Mouse (Mus musculus): Measurements from ENCODE around the gene Cldn7.
"Not testable (repeated sequence)": the region's sequence is repeated elsewhere in the genome, so short reads cannot be mapped to it uniquely, and the experiment has no call there.

The Cldn7 gene

GRCm38 (mm10) chr11:70016177-70016576 lies 51.6 kb downstream of the Cldn7 start:
- DNase-seq = not testable (repeated sequence)

- no peak for DNase-seq
These were observed 52.1 kb downstream of the Cldn7 start, which contains the start of gene Dlg4 for GRCm38 (mm10) chr11:70016669-70017068. TSS of gene Dlg4 (plus strand) at chr11:70016942.

GRCm38 (mm10) chr11:70017199-70017767 lies 52.7 kb downstream of the Cldn7 start:
- DNase-seq = no peak

All from embryo, embryonic 11 days (tissue).